10 mouse cellular contexts compared by ENCODE assay signal in the genomic region with DNA sequence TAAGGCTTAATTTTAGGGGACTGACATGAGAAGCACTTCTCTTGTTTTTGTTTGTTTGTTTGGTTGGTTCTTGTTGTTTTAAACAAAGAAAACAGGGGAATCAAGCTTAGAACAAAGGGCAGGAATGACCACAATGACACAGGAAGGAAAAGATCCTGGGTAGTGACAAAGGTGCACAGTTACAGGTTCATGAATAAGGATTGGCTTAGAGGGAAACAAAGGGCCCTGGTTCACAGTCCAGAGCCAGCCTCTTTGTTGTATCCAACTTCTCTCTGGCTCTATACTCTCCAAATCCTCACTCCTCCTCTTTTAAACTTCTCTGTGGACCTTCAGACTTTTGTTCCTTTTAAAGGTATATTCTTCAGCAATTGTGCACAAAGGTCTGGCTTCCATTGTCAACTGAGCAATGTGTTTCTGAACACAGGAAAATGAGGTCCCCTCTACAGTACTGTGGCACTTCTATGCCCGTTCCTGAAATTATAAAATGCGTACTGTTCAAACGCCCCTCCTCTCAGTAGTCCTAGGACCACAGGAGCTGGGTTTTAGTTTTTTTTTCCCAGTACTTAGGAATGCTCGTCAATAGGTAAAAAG. TPM values are rescaled to one million over a fixed set of nuclear protein-coding genes. Genes with fewer than 3 reads are reported as not detected.
DNase-seq lines count a peak whose midpoint lies in the region; ATAC-seq and TF ChIP-seq lines count a peak whose summit lies in the region.
"Had no signal": no experiment of that assay in that cellular context is flagged by ENCODE, and none has a peak within 500 bp of the region (broad histone marks: within the 10 kb centered on the region; RNA-seq: fewer than 3 reads in every experiment).

No protein-coding gene starts in this region.

- H3K27me3 ChIP-seq in embryonic facial prominence, embryonic 15.5 days = no peaks in the 10 kb centered on the region
- no peaks in the 10 kb centered on the region for H3K27me3 ChIP-seq in intestine, embryonic 16.5 days (replicated peaks; ENCODE audit: control insufficient read depth, insufficient read depth, low read length)
- H3K27me3 ChIP-seq in myocyte (ENCODE audit: control insufficient read depth, insufficient read depth, insufficient read length) = no peaks in the 10 kb centered on the region

- peaks cover 11% of the 10 kb centered on the region for H3K4me1 ChIP-seq in embryonic facial prominence, embryonic 15.5 days
- peaks cover 11% of the 10 kb centered on the region for H3K4me1 ChIP-seq in intestine, embryonic 16.5 days (ENCODE audit: control insufficient read depth, insufficient read depth, low read length)

- WGBS in embryonic facial prominence, embryonic 15.5 days = 66% methylated on average over 4 of the region's 4 CpGs
- WGBS in intestine, embryonic 16.5 days = 61% methylated on average over 4 of the region's 4 CpGs

- H3K4me3 ChIP-seq in layer of hippocampus, adult 2 months = peak overlapping the region; percentile 81
- peak overlapping the region; percentile 95 for H3K4me3 ChIP-seq in embryonic facial prominence, embryonic 15.5 days (replicated peaks)
- H3K4me3 ChIP-seq in intestine, embryonic 16.5 days (ENCODE audit: low read length) = no peak overlapping the region
- peak overlapping the region; percentile 58 for H3K4me3 ChIP-seq in myocyte

- no peaks in the 10 kb centered on the region for H3K9me3 ChIP-seq in embryonic facial prominence, embryonic 15.5 days (replicated peaks)
- no peaks in the 10 kb centered on the region for H3K9me3 ChIP-seq in intestine, embryonic 16.5 days (ENCODE audit: control insufficient read depth, low read length)

- DNase-seq in layer of hippocampus, adult 2 months (ENCODE audit: low spot score in 2 of 2) = no peak
- no peak for DNase-seq in layer of hippocampus, postnatal 25 days (ENCODE audit: extremely low spot score in 1 of 2, low spot score in 1 of 2)
- no peak for DNase-seq in adrenal gland, adult 8-10 months
- no peak for DNase-seq in adrenal gland, postnatal 4 days (ENCODE audit: low spot score in 2 of 2)
- no peak for DNase-seq in left cerebral cortex, postnatal 4 days

- H3K9ac ChIP-seq in embryonic facial prominence, embryonic 15.5 days = no peak overlapping the region; the same call in 1 of the 2 replicates
- H3K9ac ChIP-seq in intestine, embryonic 16.5 days (ENCODE audit: low read depth, low read length) = no peak overlapping the region

- no peak for ATAC-seq in embryonic facial prominence, embryonic 15.5 days (ENCODE audit: insufficient number of reproducible peaks, low FRiP score, low TSS enrichment, low read depth)
- ATAC-seq in intestine, embryonic 16.5 days = no peak

- peak overlapping the region; percentile 53 for H3K4me2 ChIP-seq in embryonic facial prominence, embryonic 15.5 days (replicated peaks)
- peak overlapping the region; percentile 71 for H3K4me2 ChIP-seq in intestine, embryonic 16.5 days (ENCODE audit: low read depth, low read length)
- H3K4me2 ChIP-seq in myocyte (ENCODE audit: low read depth) = peak overlapping the region; percentile 88

- no peaks in the 10 kb centered on the region for H3K36me3 ChIP-seq in embryonic facial prominence, embryonic 15.5 days
- H3K36me3 ChIP-seq in intestine, embryonic 16.5 days (ENCODE audit: control insufficient read depth, insufficient read depth, low read length) = no peaks in the 10 kb centered on the region
- no peaks in the 10 kb centered on the region for H3K36me3 ChIP-seq in myocyte (ENCODE audit: control insufficient read depth, insufficient read depth)

- no peak for TF ChIP-seq POLR2A in myocyte (IDR thresholded peaks at IDR 0.05; ENCODE audit: insufficient read length, low read depth)

- no peak for TF ChIP-seq CTCF in layer of hippocampus, adult 2 months (conservative IDR thresholded peaks at IDR 0.05)

- peaks cover 57% of the 10 kb centered on the region for H3K79me2 ChIP-seq in myocyte (ENCODE audit: control insufficient read depth, insufficient read depth)

- H3ac ChIP-seq in myocyte (ENCODE audit: control insufficient read depth, insufficient read length) = no peak overlapping the region

- no peak overlapping the region for H3K27ac ChIP-seq in layer of hippocampus, adult 2 months
- H3K27ac ChIP-seq in embryonic facial prominence, embryonic 15.5 days (replicated peaks) = no peak overlapping the region
- no peak overlapping the region for H3K27ac ChIP-seq in intestine, embryonic 16.5 days (ENCODE audit: low read length)

- intact Hi-C loops in left cerebral cortex, postnatal 4 days (cut with DNase I) = loop anchor here (10.0 kb wide), 1 partner anchor 299 kb away; no protein-coding TSS in a partner anchor

TF ChIP-seq in myocyte, 11 proteins besides CTCF, POLR2A, EP300 and RAD21:
- no peak for TF ChIP-seq POLR2AphosphoS2 (IDR thresholded peaks at IDR 0.05; ENCODE audit: insufficient read length, low read depth)
- no peak for TF ChIP-seq SRF (IDR thresholded peaks at IDR 0.05; ENCODE audit: control insufficient read depth, insufficient read length, low read depth)
- no peak for TF ChIP-seq E2F4 (IDR thresholded peaks at IDR 0.05; ENCODE audit: insufficient read depth)
- no peak for TF ChIP-seq USF1 (IDR thresholded peaks at IDR 0.05; ENCODE audit: low read depth)
- TF ChIP-seq MAX (IDR thresholded peaks at IDR 0.05; ENCODE audit: low read depth) = no peak
- no peak for TF ChIP-seq CEBPB (IDR thresholded peaks at IDR 0.05; ENCODE audit: insufficient read depth, poor library complexity, severe bottlenecking)
- TF ChIP-seq TCF12 (IDR thresholded peaks at IDR 0.05; ENCODE audit: insufficient read depth, poor library complexity, severe bottlenecking) = no peak
- no peak for TF ChIP-seq REST (IDR thresholded peaks at IDR 0.05; ENCODE audit: insufficient read depth, insufficient read length)
- no peak for TF ChIP-seq MYOG (IDR thresholded peaks at IDR 0.05; ENCODE audit: control insufficient read depth in 1 of 3, insufficient read depth in 1 of 3, insufficient read length in 2 of 3, low read depth in 2 of 3)
- no peak for TF ChIP-seq TCF3 (IDR thresholded peaks at IDR 0.05; ENCODE audit: insufficient read length, low read depth)
- no peak for TF ChIP-seq MYOD1 (IDR thresholded peaks at IDR 0.05; ENCODE audit: control insufficient read depth in 1 of 3, insufficient read length in 2 of 3, low read depth in 2 of 3)

RNA-seq across cellular contexts. Expression of a gene that starts 1.4 kb away (rescaled TPM):
- total RNA-seq in layer of hippocampus, adult 2 months (2021) = 10 to 100 TPM; 70.7 to 78.1 TPM
- 10 to 100 TPM; 70.4 to 75.2 TPM for total RNA-seq in layer of hippocampus, postnatal 25 days (2021)
- polyA plus RNA-seq in embryonic facial prominence, embryonic 15.5 days (2015; fragmentation: Nextera tagmentation; extraction: Ambion mirVana) = 88.9 and 89.9 TPM in 2 replicates
- 92.1 and 98.6 TPM in 2 replicates for polyA plus RNA-seq in intestine, embryonic 16.5 days (2015; fragmentation: Nextera tagmentation; extraction: Ambion mirVana)
- 80.4 TPM for polyA plus RNA-seq in myocyte (2012; fragmentation: generic; extraction: Trizol)
- 10 to 100 TPM; 46.2 to 52.8 (median 49.2) TPM for total RNA-seq in adrenal gland, adult 8-10 months (2022)
- 10 to 100 TPM; 57.8 to 67.7 TPM for total RNA-seq in adrenal gland, postnatal 4 days (2021)
- total RNA-seq in left cerebral cortex, postnatal 4 days (2021) = 10 to 100 TPM; 87.0 to 98.2 TPM

RNA-seq across cellular contexts. Expression of a gene that starts 1.5 kb away (rescaled TPM):
- 1 to 10 TPM; 3.8 to 4.9 TPM for total RNA-seq in layer of hippocampus, adult 2 months (2021)
- total RNA-seq in layer of hippocampus, postnatal 25 days (2021) = 1 to 10 TPM; 3.5 to 4.5 TPM
- 0.28 and 0.56 TPM in 2 replicates for polyA plus RNA-seq in embryonic facial prominence, embryonic 15.5 days (2015; fragmentation: Nextera tagmentation; extraction: Ambion mirVana)
- 0.09 TPM in 1 of 2 replicates, not detected in the other for polyA plus RNA-seq in intestine, embryonic 16.5 days (2015; fragmentation: Nextera tagmentation; extraction: Ambion mirVana)
- polyA plus RNA-seq in myocyte (2012; fragmentation: generic; extraction: Trizol) = 0.06 TPM
- total RNA-seq in adrenal gland, adult 8-10 months (2022) = under 1 TPM in 3 of 4 experiments, not detected in 1; 0.48 to 0.95 (median 0.49) TPM
- total RNA-seq in adrenal gland, postnatal 4 days (2021) = under 1 TPM in 1 of 2 experiments, not detected in 1; 0.39 TPM
- total RNA-seq in left cerebral cortex, postnatal 4 days (2021) = 1 to 10 TPM; 4.8 to 5.9 TPM
- polyA plus RNA-seq: small intestine, adult 2 months had no signal

RNA-seq across cellular contexts. Expression of a gene that starts 14.1 kb away (rescaled TPM):
- total RNA-seq in layer of hippocampus, adult 2 months (2021) = not detected
- total RNA-seq in layer of hippocampus, postnatal 25 days (2021) = not detected
- 0.28 TPM in 1 of 2 replicates, not detected in the other for polyA plus RNA-seq in embryonic facial prominence, embryonic 15.5 days (2015; fragmentation: Nextera tagmentation; extraction: Ambion mirVana)
- polyA plus RNA-seq in intestine, embryonic 16.5 days (2015; fragmentation: Nextera tagmentation; extraction: Ambion mirVana) = not detected in 2 replicates
- not detected for polyA plus RNA-seq in myocyte (2012; fragmentation: generic; extraction: Trizol)
- not detected for total RNA-seq in adrenal gland, adult 8-10 months (2022)
- not detected for total RNA-seq in adrenal gland, postnatal 4 days (2021)
- total RNA-seq in left cerebral cortex, postnatal 4 days (2021) = not detected
- total RNA-seq: layer of hippocampus, postnatal 14 days had no signal
- polyA plus RNA-seq: small intestine, adult 2 months had no signal
